Mouse (Mus musculus) thymus, postnatal 0 days (tissue): ENCODE data around the gene Gm7298. TPM values are rescaled to one million over a fixed set of nuclear protein-coding genes. Genes with fewer than 3 reads are reported as not detected.
"Not testable (repeated sequence)": the region's sequence is repeated elsewhere in the genome, so short reads cannot be mapped to it uniquely, and the experiment has no call there.

Experiments
- DNase-seq: peaks from one replicate; pipeline ENCODE4 v3.0.0-alpha.2; 2015; ENCODE audit warnings: low spot score
- polyA plus RNA-seq: library from polyadenylated mRNA; unstranded; fragments of >200 nt; fragmentation: Nextera tagmentation; extraction: Ambion mirVana; gene quantifications from 2 replicates; pipeline ENCODE4 v1.2.1, GENCODE M21; 2015

The Gm7298 gene
- polyA plus RNA-seq: not detected in 2 replicates

- no peak for DNase-seq
Measured at GRCm38 (mm10) chr6:121732632-121733031, at the start of gene Gm7298. Gene Gm7298, plus strand, starts transcription at chr6:121732932.

GRCm38 (mm10) chr6:121828034-121828433, 95.3 kb downstream of the Gm7298 start:
- no peak for DNase-seq

GRCm38 (mm10) chr6:121836361-121836760, 103.6 kb downstream of the Gm7298 start:
- DNase-seq: no peak

- DNase-seq: not testable (repeated sequence)
Measured at GRCm38 (mm10) chr6:121838271-121838670, 105.5 kb downstream of the Gm7298 start, which contains the start of gene Mug1. Gene Mug1, plus strand, starts transcription at chr6:121838541.

Other genes with a start within 250 kb of the Gm7298 start
- 0.08 and 0.12 TPM in 2 replicates for gene A2m, start 97.6 kb upstream of the Gm7298 start, polyA plus RNA-seq
- gene Mug1, start 105.6 kb downstream of the Gm7298 start, polyA plus RNA-seq: not detected in 2 replicates